11 mouse cellular contexts compared by ENCODE assay signal in the genomic region with DNA sequence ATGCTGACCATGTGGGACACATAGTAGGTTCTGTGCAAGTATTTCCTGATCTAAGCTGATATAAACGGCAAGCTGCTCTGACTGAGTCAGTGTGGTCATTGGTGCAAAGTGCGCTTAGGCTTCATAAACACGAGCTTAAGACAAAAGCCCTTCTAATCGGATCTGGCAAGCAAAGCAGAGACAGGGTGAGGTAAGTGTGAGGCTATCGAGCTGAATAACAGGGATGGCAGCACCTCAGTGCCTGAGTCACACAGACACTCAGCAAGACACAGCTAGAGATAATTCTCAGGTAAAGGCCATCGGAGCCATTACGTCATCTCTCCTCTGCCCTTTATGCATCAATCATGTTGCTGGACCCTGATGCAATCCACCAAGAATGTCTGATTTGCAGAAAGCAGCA.
A peak's percentile ranks its signal among the peaks of the same experiment; 100 is the strongest.
DNase-seq lines count a peak whose midpoint lies in the region; ATAC-seq and TF ChIP-seq lines count a peak whose summit lies in the region.
"Had no signal": no experiment of that assay in that cellular context is flagged by ENCODE, and none has a peak within 500 bp of the region (broad histone marks: within the 10 kb centered on the region; RNA-seq: fewer than 3 reads in every experiment).

No protein-coding gene starts in this region.

- no peak overlapping the region for H3K9ac ChIP-seq in heart, embryonic 16.5 days (ENCODE audit: low read length)
- H3K9ac ChIP-seq in heart, adult 2 months (ENCODE audit: low read depth, low read length) = no peak overlapping the region

- no peak overlapping the region for H3K4me2 ChIP-seq in heart, embryonic 16.5 days (ENCODE audit: low read depth, low read length)
- H3K4me2 ChIP-seq: heart, embryonic 11.5 days had no signal

- no peak for DNase-seq in heart, adult 2 months
- DNase-seq in Muller cell, postnatal 12 days (ENCODE audit: inconsistent ontology term) = peak; percentile 57
- peak; percentile 11 for DNase-seq in brain, adult 2 months (ENCODE audit: low read depth, low spot score)
- peak; percentile 11 for DNase-seq in retina, adult 2 months (ENCODE audit: low read depth, low spot score)
- DNase-seq in cerebellum, adult 8-10 months = no peak
- no peak for DNase-seq in thymus, adult 18-20 months
- DNase-seq: cerebellum, postnatal 14 days; right cerebral cortex, postnatal 14 days; thymus, adult 2 months had no signal

- no peak overlapping the region for H3K4me3 ChIP-seq in heart, embryonic 16.5 days (ENCODE audit: low read length)
- H3K4me3 ChIP-seq in heart, adult 2 months = no peak overlapping the region

- WGBS in heart, embryonic 16.5 days = 23% methylated on average over 7 of the region's 7 CpGs
- WGBS in heart, adult 2 months = 53% methylated on average over 7 of the region's 7 CpGs

- no peak for TF ChIP-seq POLR2A in heart, adult 2 months (IDR thresholded peaks at IDR 0.05; ENCODE audit: insufficient read depth, low read depth, low read length)

- intact Hi-C loops in heart, adult 2 months (cut with DNase I) = no loop called here

- no peak for TF ChIP-seq EP300 in heart, adult 2 months (IDR thresholded peaks at IDR 0.05; ENCODE audit: insufficient read depth, low read depth, low read length)

- H3K27me3 ChIP-seq in heart, embryonic 16.5 days (ENCODE audit: control insufficient read depth, insufficient read depth, low read length) = no peaks in the 10 kb centered on the region
- no peaks in the 10 kb centered on the region for H3K27me3 ChIP-seq in heart, adult 2 months (ENCODE audit: control insufficient read depth, insufficient read depth, low read length)

- no peaks in the 10 kb centered on the region for H3K9me3 ChIP-seq in heart, embryonic 16.5 days (replicated peaks; ENCODE audit: control insufficient read depth, low read length)

- ATAC-seq in heart, embryonic 16.5 days (replicated peaks; ENCODE audit: extremely low read depth, insufficient read depth, low FRiP score) = peak; percentile 55

- H3K27ac ChIP-seq in heart, embryonic 16.5 days (ENCODE audit: low read length) = no peak overlapping the region
- H3K27ac ChIP-seq in heart, adult 2 months = no peak overlapping the region

- no peaks in the 10 kb centered on the region for H3K36me3 ChIP-seq in heart, embryonic 16.5 days (ENCODE audit: control insufficient read depth, insufficient read depth)
- no peaks in the 10 kb centered on the region for H3K36me3 ChIP-seq in heart, adult 2 months (ENCODE audit: control insufficient read depth, insufficient read depth, low read length)

- H3K4me1 ChIP-seq in heart, embryonic 16.5 days (ENCODE audit: control insufficient read depth, insufficient read depth, low read length) = peaks cover 3% of the 10 kb centered on the region; the same call in 1 of the 2 replicates
- 0 out of 2 replicates have a peak, but pooled peaks cover 1% of the 10 kb centered on the region for H3K4me1 ChIP-seq in heart, adult 2 months (ENCODE audit: control insufficient read depth, insufficient read depth, low read length)

- no peaks in the 10 kb centered on the region for H3K79me2 ChIP-seq in heart, adult 2 months (replicated peaks; ENCODE audit: control insufficient read depth, insufficient read depth, low read length)

- TF ChIP-seq CTCF in heart, adult 2 months (IDR thresholded peaks at IDR 0.05) = no peak

Comparison
In these comparisons a context has a peak if more than half of its experiments do, and no peak if none do; other contexts are left out.
1. DNase-seq: peak in Muller cell, postnatal 12 days (single experiment), brain, adult 2 months (single experiment) and retina, adult 2 months (single experiment); none in heart, adult 2 months (0 of 2), cerebellum, adult 8-10 months (single experiment) and thymus, adult 18-20 months (0 of 2).